Mouse (Mus musculus) limb, embryonic 14.5 days (tissue): ENCODE results near the gene Ocrl. TPM values are rescaled to one million over a fixed set of nuclear protein-coding genes. Genes with fewer than 3 reads are reported as not detected.

ENCODE experiments used
- ATAC-seq: fragments of 200-750 bp; cut with Nextera tagmentation; 2 replicates; pipeline ENCODE4 v1.8.0; 2017; ENCODE audit warnings: low read depth, moderate number of reproducible peaks, moderate TSS enrichment; ENCODE audit not compliant: low FRiP score
- DNase-seq: peaks from one replicate; pipeline ENCODE4 v3.0.0-alpha.2; 2015; ENCODE audit warnings: low spot score
- H3K27ac ChIP-seq: fragments of 300-500 bp; sonication (generic); replicated peaks from 2 replicates; pipeline ENCODE4 v1.5.1; 2014; ENCODE audit warnings: low read depth, mild to moderate bottlenecking, low read length, moderate library complexity, mixed read lengths
- H3K27me3 ChIP-seq: fragments of 300-500 bp; sonication (generic); 2 replicates; pipeline ENCODE4 v1.6.1; 2014; ENCODE audit warnings: low read length, mixed read lengths; ENCODE audit not compliant: control insufficient read depth, insufficient read depth
- H3K36me3 ChIP-seq: fragments of 300-500 bp; sonication (generic); 2 replicates; pipeline ENCODE4 v1.6.1; 2014; ENCODE audit warnings: mild to moderate bottlenecking, low read length, moderate library complexity, mixed read lengths; ENCODE audit not compliant: control insufficient read depth, insufficient read depth
- H3K4me1 ChIP-seq: fragments of 300-500 bp; sonication (generic); 2 replicates; pipeline ENCODE4 v1.6.1; 2014; ENCODE audit warnings: antibody characterized with exemption, low read length, mixed read lengths; ENCODE audit not compliant: control insufficient read depth, insufficient read depth
- H3K4me2 ChIP-seq: fragments of 300-500 bp; sonication (generic); replicated peaks from 2 replicates; pipeline ENCODE4 v1.6.1; 2014; ENCODE audit warnings: low read depth, mild to moderate bottlenecking, low read length, moderate library complexity; ENCODE audit not compliant: severe bottlenecking
- H3K4me3 ChIP-seq: fragments of 300-500 bp; sonication (generic); replicated peaks from 2 replicates; pipeline ENCODE4 v1.5.1; 2014; ENCODE audit warnings: low read length
- H3K9ac ChIP-seq: fragments of 300-500 bp; sonication (generic); 2 replicates; pipeline ENCODE4 v1.6.1; 2014; ENCODE audit warnings: mild to moderate bottlenecking, low read depth, low read length, moderate library complexity; ENCODE audit not compliant: severe bottlenecking
- H3K9me3 ChIP-seq: fragments of 300-500 bp; sonication (generic); 2 replicates; pipeline ENCODE4 v1.6.1; 2016; ENCODE audit warnings: low read length; ENCODE audit not compliant: control insufficient read depth
- POLR2A ChIP-seq: fragments of 200-500 bp; IDR thresholded peaks from 2 replicates; pipeline ENCODE4 v1.8.0; 2012; ENCODE audit warnings: inconsistent platforms, mild to moderate bottlenecking, moderate library complexity, borderline replicate concordance; ENCODE audit not compliant: insufficient read depth, insufficient read length; ENCODE audit errors: extremely low read depth
- WGBS: fragments of 180-500 bp; shearing (Covaris S2); extraction: QIAGEN DNeasy Blood & Tissue Kit; methylation state at CpG from one replicate; pipeline ENCODE4 v1.1.7; 2014; 5-methylcytosine and 5-hydroxymethylcytosine counted together
- polyA plus RNA-seq, 2 experiments: library from polyadenylated mRNA; depleted of rRNA in 1 of 2; stranded (reverse) in 1 of 2; unstranded in 1 of 2; fragments of >200 nt; fragmentation: Nextera tagmentation in 1 of 2; extraction: Ambion mirVana in 1 of 2; gene quantifications; 2 replicates each; pipeline versions ENCODE4 v1.2.1 to v1.2.3; 2012 to 2014

Ocrl gene
- polyA plus RNA-seq, 2 experiments = 21.8 to 50.0 TPM

- H3K27ac ChIP-seq = no peak overlapping the region
- no peaks in the 10 kb centered on the region for H3K4me1 ChIP-seq
- 60% methylated on average over 3 of the region's 3 CpGs for WGBS
- peaks cover 8% of the 10 kb centered on the region; the same call in 1 of the 2 replicates for H3K36me3 ChIP-seq
- ATAC-seq (no peak), DNase-seq (no peak)
- no peak overlapping the region for H3K9ac ChIP-seq
- H3K4me2 ChIP-seq = no peak overlapping the region
- no peak for TF ChIP-seq POLR2A
- no peak overlapping the region for H3K4me3 ChIP-seq
- H3K9me3 ChIP-seq = no peaks in the 10 kb centered on the region
- H3K27me3 ChIP-seq = no peaks in the 10 kb centered on the region
Measured at GRCm38 (mm10) chrX:47949729-47950128, 37.5 kb downstream of the Ocrl start.

- Histone ChIP-seq H3K4me2 (no peak overlapping the region), H3K36me3 (peaks cover 6% of the 10 kb centered on the region; the same call in 1 of the 2 replicates), H3K9ac (no peak overlapping the region), H3K4me1 (no peaks in the 10 kb centered on the region), H3K27ac (no peak overlapping the region), H3K9me3 (no peaks in the 10 kb centered on the region), H3K4me3 (no peak overlapping the region), H3K27me3 (no peaks in the 10 kb centered on the region)
- TF ChIP-seq POLR2A = no peak
- DNase-seq (no peak), ATAC-seq (no peak)
- 97% methylated on average over 3 of the region's 3 CpGs for WGBS
Measured at GRCm38 (mm10) chrX:47962579-47962978, 50.4 kb downstream of the Ocrl start.

- no peak overlapping the region for H3K9ac ChIP-seq
- no peaks in the 10 kb centered on the region for H3K36me3 ChIP-seq
- TF ChIP-seq POLR2A = no peak
- no peak overlapping the region for H3K27ac ChIP-seq
- WGBS = 87% methylated on average over 4 of the region's 4 CpGs
- DNase-seq (no peak), ATAC-seq (no peak)
- H3K4me2 ChIP-seq = no peak overlapping the region
- H3K4me1 ChIP-seq = no peaks in the 10 kb centered on the region
- H3K4me3 ChIP-seq = no peak overlapping the region
- H3K9me3 ChIP-seq = no peaks in the 10 kb centered on the region
- H3K27me3 ChIP-seq = no peaks in the 10 kb centered on the region
Measured at GRCm38 (mm10) chrX:47970371-47970770, 58.2 kb downstream of the Ocrl start.

- no peaks in the 10 kb centered on the region for H3K27me3 ChIP-seq
- no peaks in the 10 kb centered on the region for H3K36me3 ChIP-seq
- ATAC-seq (no peak), DNase-seq (no peak)
- no peak overlapping the region for H3K27ac ChIP-seq
- no peak overlapping the region for H3K4me3 ChIP-seq
- WGBS = 86% methylated on average over 3 of the region's 3 CpGs
- H3K4me2 ChIP-seq = no peak overlapping the region
- no peaks in the 10 kb centered on the region for H3K4me1 ChIP-seq
- no peaks in the 10 kb centered on the region for H3K9me3 ChIP-seq
- no peak for TF ChIP-seq POLR2A
- H3K9ac ChIP-seq = no peak overlapping the region
Measured at GRCm38 (mm10) chrX:47970864-47971263, 58.7 kb downstream of the Ocrl start.

- DNase-seq (no peak), ATAC-seq (no peak)
- Histone ChIP-seq H3K4me3 (no peak overlapping the region), H3K9me3 (no peaks in the 10 kb centered on the region), H3K4me2 (no peak overlapping the region), H3K27me3 (no peaks in the 10 kb centered on the region), H3K36me3 (no peaks in the 10 kb centered on the region), H3K27ac (no peak overlapping the region), H3K4me1 (no peaks in the 10 kb centered on the region), H3K9ac (no peak overlapping the region)
- WGBS = 69% methylated on average over 10 of the region's 10 CpGs
- TF ChIP-seq POLR2A = no peak
Measured at GRCm38 (mm10) chrX:47971366-47972128, 59.4 kb downstream of the Ocrl start.

GRCm38 (mm10) chrX:47976551-47976950 lies 64.4 kb downstream of the Ocrl start:
- WGBS = 75% methylated on average over 4 of the region's 4 CpGs
- no peak for TF ChIP-seq POLR2A
- Histone ChIP-seq H3K36me3 (no peaks in the 10 kb centered on the region), H3K9ac (no peak overlapping the region), H3K27me3 (no peaks in the 10 kb centered on the region), H3K27ac (no peak overlapping the region), H3K4me3 (no peak overlapping the region), H3K9me3 (no peaks in the 10 kb centered on the region), H3K4me2 (no peak overlapping the region), H3K4me1 (no peaks in the 10 kb centered on the region)
- ATAC-seq = no peak
- DNase-seq = no peak
